Mouse (Mus musculus) frontal cortex, postnatal 25 days (tissue): ENCODE measurements around the gene Tfr2.

Source experiments
- DNase-seq, 2 experiments: peaks; one replicate each; pipeline ENCODE4 v3.0.0; 2022; ENCODE audit warnings: low spot score in 2 of 2

Tfr2 gene

DNA sequence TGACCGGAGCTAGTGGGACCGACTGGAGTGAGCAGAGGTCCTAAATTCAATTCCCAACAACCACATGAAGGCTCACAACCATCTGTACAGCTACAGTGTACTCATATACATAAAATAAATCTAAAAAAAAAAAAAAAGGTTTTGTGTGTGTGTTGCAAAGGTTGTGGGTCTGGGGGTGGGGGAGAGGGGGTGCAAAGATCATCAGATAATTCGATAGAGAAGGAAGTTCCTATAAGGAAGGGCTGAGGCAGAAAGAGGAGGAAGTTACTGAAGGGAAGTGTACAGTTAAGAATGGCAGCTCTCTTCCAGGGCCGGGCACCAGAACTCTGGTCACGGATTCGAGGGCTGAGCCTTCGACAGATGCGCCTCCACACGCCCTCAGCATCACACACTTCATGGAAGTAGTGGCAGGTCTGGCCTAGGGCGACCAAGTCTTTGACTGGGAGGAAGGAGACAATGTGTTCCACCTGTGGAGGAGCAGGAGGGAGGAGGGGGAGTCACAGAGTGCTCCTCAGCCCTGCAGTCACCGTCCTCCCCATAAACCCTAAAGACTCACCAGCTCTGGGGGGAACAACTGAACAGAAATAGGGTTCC is 54.4 kb downstream of the Tfr2 start:
- DNase-seq, result no peak

DNA sequence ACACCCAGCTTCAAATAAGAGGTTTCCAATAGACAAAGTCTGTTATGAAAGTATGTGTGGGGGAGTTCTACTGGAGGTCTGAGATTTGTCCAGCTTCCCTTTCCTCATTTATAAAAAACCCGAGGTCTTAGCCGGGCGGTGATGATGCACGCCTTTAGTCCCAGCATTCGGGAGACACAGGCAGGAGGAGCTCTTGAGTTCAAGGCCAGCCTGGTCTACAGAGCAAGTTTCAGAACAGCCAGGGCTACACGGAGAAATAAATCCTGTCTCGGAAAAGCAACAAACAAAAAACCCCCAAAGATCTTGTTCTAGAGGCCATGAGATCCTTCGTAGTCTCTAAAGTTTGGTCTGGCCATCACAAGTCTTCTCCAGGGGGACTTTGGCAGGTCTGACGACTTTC is 58.4 kb downstream of the Tfr2 start:
- no peak for DNase-seq

DNA sequence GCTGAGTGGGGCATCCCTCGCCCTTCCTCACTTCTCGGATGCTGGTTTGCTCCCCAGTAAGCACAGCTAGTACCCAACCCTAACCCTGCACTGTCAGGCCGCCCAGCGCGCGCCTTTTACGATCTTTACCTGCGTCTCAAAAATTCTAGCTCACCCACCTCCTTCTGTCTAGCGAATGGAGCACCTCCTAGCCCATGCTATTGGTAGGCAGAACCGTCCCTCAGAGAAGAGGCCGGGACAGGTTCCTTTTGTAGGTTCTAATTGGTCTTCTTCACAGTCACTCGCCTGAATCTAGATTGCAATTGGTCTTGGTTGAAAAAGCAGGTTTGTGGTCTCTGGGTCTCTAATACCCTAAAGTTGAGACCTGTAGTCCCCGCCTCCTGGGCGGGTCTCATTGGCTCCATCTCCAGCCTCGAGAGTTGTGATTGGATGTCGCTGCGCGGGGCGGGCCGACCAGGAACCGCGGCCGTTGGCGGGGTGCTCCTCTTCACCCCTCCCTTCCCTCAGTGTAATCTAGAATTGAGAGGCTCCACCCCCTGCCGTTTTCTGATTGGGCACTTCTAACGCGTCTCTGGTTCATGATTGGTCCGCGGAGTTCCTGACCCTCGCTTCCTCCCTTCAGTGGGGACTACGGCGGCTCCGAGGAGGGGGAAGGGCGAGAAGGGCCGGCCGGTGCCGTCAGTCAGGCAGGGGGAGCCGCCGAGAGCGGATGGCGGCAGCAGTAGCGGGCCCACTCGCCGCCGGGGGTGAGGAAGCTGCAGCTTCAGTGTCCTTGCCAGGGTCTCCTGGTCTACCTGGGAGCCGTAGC is 59.1 kb downstream of the Tfr2 start, which contains the start of the genes Fbxo24, Lrch4 and Gm20605:
TSS of gene Fbxo24 (minus strand) at position 505 of the 808 bp plus-strand sequence.
TSS of gene Lrch4 (plus strand) at position 624 of the 808 bp plus-strand sequence.
TSS of gene Gm20605 (plus strand) at position 678 of the 808 bp plus-strand sequence.
- peak; percentile 97 for DNase-seq

DNA sequence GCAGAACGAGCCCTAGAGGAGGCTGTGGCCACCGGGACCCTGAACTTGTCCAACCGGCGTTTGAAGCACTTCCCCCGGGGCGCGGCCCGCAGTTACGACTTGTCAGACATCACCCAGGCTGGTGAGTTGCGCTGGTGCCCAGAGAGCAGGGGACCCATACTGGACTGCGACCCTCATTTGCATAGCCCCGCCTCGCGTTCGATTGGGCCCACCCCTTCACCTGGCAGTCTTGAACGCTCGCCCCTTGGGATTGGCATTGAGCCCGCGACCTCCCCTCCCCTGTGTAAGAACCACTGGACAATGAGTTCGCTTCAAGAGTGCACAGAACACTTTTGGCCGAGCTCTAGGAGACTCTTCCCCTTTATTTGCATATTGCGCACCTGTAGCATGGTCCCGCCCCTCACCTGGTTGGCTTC is 59.7 kb downstream of the Tfr2 start:
- DNase-seq, result no peak

DNA sequence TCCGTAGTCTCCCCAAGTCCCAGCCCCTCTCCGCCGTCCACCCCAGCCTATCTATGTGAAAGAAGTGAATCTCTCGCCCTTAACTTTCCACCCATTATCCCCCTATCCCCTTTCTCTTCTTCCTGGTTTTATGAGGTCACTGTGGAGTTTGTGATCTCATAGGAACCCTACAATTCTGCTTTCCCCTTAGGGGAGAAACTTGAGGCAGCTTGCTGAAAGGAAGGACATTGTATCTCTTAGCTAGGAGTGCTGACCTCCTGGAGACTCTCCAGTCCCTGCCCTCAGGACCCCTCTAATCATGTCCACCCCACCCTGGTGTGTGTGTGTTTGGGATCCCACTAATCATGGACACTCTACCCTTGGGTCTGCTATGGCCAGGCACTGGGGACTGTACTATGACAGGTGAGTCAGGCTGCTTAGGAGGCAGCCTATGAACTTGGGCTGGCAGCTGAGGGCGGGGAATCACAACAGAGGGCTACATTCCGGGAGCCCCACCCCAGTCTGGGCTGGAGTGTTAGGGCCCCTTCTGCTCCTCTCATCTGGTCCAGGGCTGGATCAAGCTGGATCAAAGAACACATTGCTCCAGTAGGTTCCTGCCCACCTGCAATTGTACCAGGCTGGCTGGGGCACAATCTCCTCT is 60.4 kb downstream of the Tfr2 start:
- no peak for DNase-seq

DNA sequence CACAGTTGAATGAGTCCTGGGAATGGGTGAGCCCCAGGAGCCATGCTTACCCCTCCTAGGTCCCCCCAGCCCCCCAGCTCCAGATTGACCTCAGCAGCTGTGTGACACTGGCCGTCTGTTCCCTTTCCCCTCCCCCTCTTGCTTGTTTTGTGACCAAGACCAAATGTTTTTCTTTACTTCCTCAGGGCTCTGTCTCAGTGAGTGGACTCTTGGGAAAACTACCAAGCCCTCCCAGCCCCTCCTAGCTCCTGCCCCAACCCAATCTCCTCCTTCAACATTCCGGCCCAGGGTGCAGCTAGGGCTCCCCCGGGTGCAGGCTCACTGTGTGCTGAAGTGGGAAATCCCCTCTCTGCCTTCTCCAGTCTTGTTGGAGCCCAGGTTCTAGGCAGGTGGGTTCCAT is 61.0 kb downstream of the Tfr2 start:
- no peak for DNase-seq

DNA sequence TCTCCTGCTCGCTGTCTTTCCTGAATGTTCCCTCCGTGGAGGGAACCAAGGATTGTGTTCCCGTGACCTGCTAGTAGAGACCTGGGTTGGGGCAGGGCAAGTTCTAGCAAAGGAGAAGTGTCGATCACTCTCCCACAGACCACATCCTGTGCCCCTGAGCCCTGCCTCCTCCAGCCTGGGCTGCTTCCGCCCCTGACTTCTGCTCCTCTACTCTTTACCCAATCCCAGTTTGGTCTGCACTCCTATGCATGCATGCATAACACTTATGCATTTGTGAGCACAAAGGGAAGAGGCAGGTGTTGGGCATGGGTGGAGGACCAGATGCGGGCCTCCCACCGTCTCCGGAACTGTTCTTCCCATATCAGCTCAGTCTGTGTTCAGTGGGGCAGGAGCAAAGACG is 61.5 kb downstream of the Tfr2 start:
- no peak for DNase-seq

DNA sequence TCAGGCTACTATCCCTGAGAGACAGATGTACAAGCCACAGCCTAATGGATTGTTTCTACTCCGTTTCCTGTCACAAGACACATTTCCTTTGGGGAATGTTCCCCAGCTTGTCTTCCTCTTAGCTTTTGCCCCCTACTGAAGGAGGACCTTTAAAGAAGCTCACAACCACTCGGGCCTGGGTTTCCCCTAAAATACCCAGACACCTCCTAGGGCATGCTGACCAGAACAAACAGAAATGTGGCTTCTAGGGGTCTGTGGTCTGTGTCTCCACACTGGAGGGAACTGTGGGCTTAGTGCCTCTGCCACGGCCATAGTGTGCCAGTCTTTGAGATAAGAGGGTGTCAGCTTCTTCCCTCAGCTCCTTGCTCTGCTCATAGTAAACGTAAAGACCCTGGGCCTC is 62.0 kb downstream of the Tfr2 start:
- DNase-seq, result no peak

DNA sequence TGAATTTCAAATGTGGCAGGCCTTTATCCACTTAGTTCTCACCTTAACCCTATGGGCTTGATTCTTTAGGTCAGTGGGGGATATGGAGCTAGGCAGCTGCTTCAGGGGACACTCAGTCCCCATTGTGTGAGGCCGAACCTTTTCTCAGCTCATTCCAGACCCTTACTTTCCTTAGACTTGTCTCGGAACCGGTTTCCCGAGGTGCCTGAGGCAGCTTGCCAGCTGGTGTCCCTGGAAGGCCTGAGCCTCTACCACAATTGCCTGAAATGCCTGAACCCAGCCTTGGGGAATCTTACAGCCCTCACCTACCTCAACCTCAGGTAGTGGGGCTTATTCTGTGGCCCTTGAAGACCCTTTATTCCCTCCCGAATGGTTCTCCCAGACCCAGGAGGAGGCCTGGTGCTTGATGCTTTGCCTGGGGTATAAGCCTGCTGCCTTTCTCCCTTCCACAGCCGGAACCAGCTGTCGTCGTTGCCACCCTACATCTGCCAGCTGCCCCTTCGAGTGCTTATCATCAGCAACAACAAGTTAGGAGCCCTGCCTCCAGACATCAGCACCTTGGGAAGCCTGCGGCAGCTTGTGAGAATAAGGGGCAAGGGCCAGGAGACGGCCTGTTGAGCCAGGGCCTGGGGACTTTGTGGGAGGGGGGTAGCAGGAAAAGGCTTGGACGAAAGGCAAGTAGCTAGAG is 63.9 kb downstream of the Tfr2 start:
- DNase-seq, result no peak
